Mouse (Mus musculus): ENCODE results near the gene Tcf7l2.

- TF ChIP-seq CTCF (IDR thresholded peaks at IDR 0.05; ENCODE audit: low read depth) (no peak), EP300 (IDR thresholded peaks at IDR 0.05; ENCODE audit: low read depth) (no peak)
Observed at GRCm38 (mm10) chr19:55759006-55759405, 17.4 kb downstream of the Tcf7l2 start.

All from liver, embryonic 14.5 days (tissue).